Mouse (Mus musculus) myocyte (in vitro differentiated cells): ENCODE data around the gene Fam168a.

Experiments used
- CEBPB ChIP-seq: IDR thresholded peaks from 2 replicates; pipeline ENCODE4 v1.6.1; 2011; ENCODE audit warnings: mild to moderate bottlenecking, moderate library complexity; ENCODE audit not compliant: poor library complexity, insufficient read depth, severe bottlenecking
- E2F4 ChIP-seq: IDR thresholded peaks from one replicate; pipeline ENCODE4 v1.6.1; 2011; ENCODE audit warnings: mild to moderate bottlenecking, control low read depth, moderate library complexity; ENCODE audit not compliant: insufficient read depth
- MAX ChIP-seq: IDR thresholded peaks from one replicate; pipeline ENCODE4 v1.6.1; 2011; ENCODE audit warnings: low read depth, mild to moderate bottlenecking, control low read depth
- MYOD1 ChIP-seq, 3 experiments: IDR thresholded peaks; one replicate each; pipeline ENCODE4 v1.6.1; 2011; ENCODE audit warnings: control low read depth in 2 of 3, low read depth in 2 of 3, mild to moderate bottlenecking in 2 of 3, moderate library complexity in 1 of 3; ENCODE audit not compliant: insufficient read length in 2 of 3, control insufficient read depth in 1 of 3
- MYOG ChIP-seq, 3 experiments: IDR thresholded peaks; one replicate each; pipeline ENCODE4 v1.6.1; 2011; ENCODE audit warnings: control low read depth in 2 of 3, low read depth in 2 of 3, mild to moderate bottlenecking in 2 of 3; ENCODE audit not compliant: insufficient read length in 2 of 3, control insufficient read depth in 1 of 3, insufficient read depth in 1 of 3
- POLR2A ChIP-seq: IDR thresholded peaks from one replicate; pipeline ENCODE4 v1.6.1; 2011; ENCODE audit warnings: low read depth, mild to moderate bottlenecking, control low read depth, moderate library complexity; ENCODE audit not compliant: insufficient read length
- POLR2AphosphoS2 ChIP-seq: IDR thresholded peaks from one replicate; pipeline ENCODE4 v1.6.1; 2011; ENCODE audit warnings: low read depth, control low read depth; ENCODE audit not compliant: insufficient read length
- REST ChIP-seq: IDR thresholded peaks from one replicate; pipeline ENCODE4 v1.6.1; 2011; ENCODE audit warnings: mild to moderate bottlenecking, control low read depth, moderate library complexity; ENCODE audit not compliant: insufficient read depth, insufficient read length
- SRF ChIP-seq: IDR thresholded peaks from one replicate; pipeline ENCODE4 v1.6.1; 2011; ENCODE audit warnings: low read depth; ENCODE audit not compliant: control insufficient read depth, insufficient read length
- TCF12 ChIP-seq: IDR thresholded peaks from one replicate; pipeline ENCODE4 v1.6.1; 2011; ENCODE audit warnings: mild to moderate bottlenecking, control low read depth; ENCODE audit not compliant: poor library complexity, insufficient read depth, severe bottlenecking
- TCF3 ChIP-seq: IDR thresholded peaks from one replicate; pipeline ENCODE4 v1.6.1; 2011; ENCODE audit warnings: low read depth, control low read depth; ENCODE audit not compliant: insufficient read length
- USF1 ChIP-seq: IDR thresholded peaks from one replicate; pipeline ENCODE4 v1.6.1; 2011; ENCODE audit warnings: low read depth, mild to moderate bottlenecking, control low read depth, moderate library complexity

DNA sequence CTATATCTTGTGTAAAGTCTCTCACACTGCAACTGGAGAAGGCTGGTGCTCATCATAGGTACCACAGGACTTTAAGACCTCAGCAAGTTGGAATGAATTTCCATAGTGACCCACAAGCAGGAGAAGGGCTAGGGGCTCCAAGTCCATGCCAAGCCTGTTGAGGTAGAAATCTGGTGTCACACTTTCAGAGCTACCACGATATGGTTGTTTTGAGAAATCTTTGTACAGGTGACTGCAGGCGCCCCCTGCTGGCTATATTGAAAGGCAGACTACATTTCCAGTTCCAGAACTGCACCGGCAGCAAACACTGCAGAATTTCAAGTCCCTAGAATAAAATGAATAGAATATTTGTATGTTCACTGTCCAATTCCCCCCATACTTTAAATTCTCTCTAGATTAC, 160.2 kb downstream of the Fam168a start:
- TF ChIP-seq POLR2A (no peak), REST (no peak), USF1 (no peak), MAX (no peak), MYOG (IDR thresholded peaks at IDR 0.05; ENCODE audit: control insufficient read depth in 1 of 3, insufficient read depth in 1 of 3, insufficient read length in 2 of 3, low read depth in 2 of 3) (no peak), E2F4 (no peak), TCF12 (no peak), TCF3 (no peak), CEBPB (no peak), POLR2AphosphoS2 (no peak), SRF (no peak), MYOD1 (IDR thresholded peaks at IDR 0.05; ENCODE audit: control insufficient read depth in 1 of 3, insufficient read length in 2 of 3, low read depth in 2 of 3) (no peak)
